Mouse (Mus musculus): ENCODE results near the gene Baiap2l1. TPM values are rescaled to one million over a fixed set of nuclear protein-coding genes. Genes with fewer than 3 reads are reported as not detected.

The Baiap2l1 gene
- polyA plus RNA-seq, 1 experiment = not detected

GRCm38 (mm10) chr5:144271772-144272171 lies 86.1 kb downstream of the Baiap2l1 start:
- no peak overlapping the region for H3K27ac ChIP-seq (ENCODE audit: insufficient read depth, low read depth, low read length)
- H3K4me1 ChIP-seq (ENCODE audit: control insufficient read depth, insufficient read depth, low read length) = no peaks in the 10 kb centered on the region
- 91% methylated on average over 5 of the region's 5 CpGs for WGBS
- TF ChIP-seq POLR2A (IDR thresholded peaks at IDR 0.05; ENCODE audit: insufficient read depth, low read depth, low read length) (no peak), CTCF (IDR thresholded peaks at IDR 0.05; ENCODE audit: insufficient read depth, low read depth, low read length) (no peak)
- H3K4me3 ChIP-seq (ENCODE audit: insufficient read depth, low read depth, low read length) = no peak overlapping the region

- Histone ChIP-seq H3K27ac (ENCODE audit: insufficient read depth, low read depth, low read length) (no peak overlapping the region), H3K4me1 (ENCODE audit: control insufficient read depth, insufficient read depth, low read length) (no peaks in the 10 kb centered on the region), H3K4me3 (ENCODE audit: insufficient read depth, low read depth, low read length) (no peak overlapping the region)
- no peak for TF ChIP-seq POLR2A (IDR thresholded peaks at IDR 0.05; ENCODE audit: insufficient read depth, low read depth, low read length)
- TF ChIP-seq CTCF (IDR thresholded peaks at IDR 0.05; ENCODE audit: insufficient read depth, low read depth, low read length) = no peak
- WGBS = 80% methylated on average over 3 of the region's 3 CpGs
Observed at GRCm38 (mm10) chr5:144271118-144271517, 86.8 kb downstream of the Baiap2l1 start.

DNA sequence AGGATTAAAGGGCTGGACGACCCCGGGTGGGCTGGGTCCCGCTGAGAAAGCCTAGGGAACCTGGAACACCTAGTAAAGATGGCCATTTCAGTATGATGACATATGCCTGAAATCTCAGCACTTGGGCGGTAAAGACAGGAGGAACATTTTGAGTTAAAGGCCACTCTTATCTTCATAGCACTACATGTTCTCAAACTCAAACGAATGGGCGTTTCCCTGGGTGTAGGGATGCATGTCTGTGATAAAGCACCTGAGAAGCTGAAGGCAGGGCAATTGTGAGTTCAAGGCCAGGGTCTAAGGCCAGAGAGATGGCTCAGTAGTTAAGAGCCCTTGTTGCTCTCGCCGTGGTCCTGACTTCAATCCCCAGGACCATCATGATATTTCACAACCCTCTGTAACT lies 87.5 kb downstream of the Baiap2l1 start:
- H3K4me1 ChIP-seq (ENCODE audit: control insufficient read depth, insufficient read depth, low read length) = no peaks in the 10 kb centered on the region
- TF ChIP-seq POLR2A (IDR thresholded peaks at IDR 0.05; ENCODE audit: insufficient read depth, low read depth, low read length) (no peak), CTCF (IDR thresholded peaks at IDR 0.05; ENCODE audit: insufficient read depth, low read depth, low read length) (no peak)
- H3K27ac ChIP-seq (ENCODE audit: insufficient read depth, low read depth, low read length) = no peak overlapping the region
- 97% methylated on average over 8 of the region's 8 CpGs for WGBS
- no peak overlapping the region for H3K4me3 ChIP-seq (ENCODE audit: insufficient read depth, low read depth, low read length)

DNA sequence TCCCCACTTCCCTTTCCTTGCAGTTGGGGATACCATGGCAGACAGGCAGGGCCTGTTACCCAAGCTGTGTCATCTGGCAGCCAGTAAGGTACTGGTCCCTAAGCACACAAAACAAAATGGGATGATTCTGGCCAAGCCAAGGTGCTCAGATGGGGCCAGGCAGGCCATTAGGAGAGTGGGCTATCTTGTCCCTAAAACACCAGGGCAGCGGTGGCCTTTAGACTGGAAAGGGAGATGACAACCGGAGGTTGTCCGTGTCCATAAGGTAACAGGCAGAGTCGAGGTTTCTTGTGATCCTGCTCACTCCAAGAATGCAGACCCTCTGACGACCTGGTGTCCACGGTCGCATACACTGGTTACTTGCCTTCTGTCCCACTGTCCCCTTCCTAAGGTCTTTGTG lies 88.0 kb downstream of the Baiap2l1 start:
- H3K4me3 ChIP-seq (ENCODE audit: insufficient read depth, low read depth, low read length) = no peak overlapping the region
- WGBS = 93% methylated on average over 7 of the region's 7 CpGs
- no peaks in the 10 kb centered on the region for H3K4me1 ChIP-seq (ENCODE audit: control insufficient read depth, insufficient read depth, low read length)
- TF ChIP-seq POLR2A (IDR thresholded peaks at IDR 0.05; ENCODE audit: insufficient read depth, low read depth, low read length) (no peak), CTCF (IDR thresholded peaks at IDR 0.05; ENCODE audit: insufficient read depth, low read depth, low read length) (no peak)
- H3K27ac ChIP-seq (ENCODE audit: insufficient read depth, low read depth, low read length) = no peak overlapping the region

- Histone ChIP-seq H3K27ac (ENCODE audit: insufficient read depth, low read depth, low read length) (no peak overlapping the region), H3K4me1 (ENCODE audit: control insufficient read depth, insufficient read depth, low read length) (peaks cover 10% of the 10 kb centered on the region), H3K4me3 (ENCODE audit: insufficient read depth, low read depth, low read length) (no peak overlapping the region)
- 62% methylated on average over 8 of the region's 8 CpGs for WGBS
- TF ChIP-seq CTCF (IDR thresholded peaks at IDR 0.05; ENCODE audit: insufficient read depth, low read depth, low read length) (no peak), POLR2A (IDR thresholded peaks at IDR 0.05; ENCODE audit: insufficient read depth, low read depth, low read length) (no peak)
Observed at GRCm38 (mm10) chr5:144267535-144268241, 90.2 kb downstream of the Baiap2l1 start.

GRCm38 (mm10) chr5:144263496-144263895 lies 94.4 kb downstream of the Baiap2l1 start:
- no peak overlapping the region for H3K27ac ChIP-seq (ENCODE audit: insufficient read depth, low read depth, low read length)
- peaks cover 38% of the 10 kb centered on the region for H3K4me1 ChIP-seq (ENCODE audit: control insufficient read depth, insufficient read depth, low read length)
- WGBS = 87% methylated on average over 13 of the region's 13 CpGs
- TF ChIP-seq POLR2A (IDR thresholded peaks at IDR 0.05; ENCODE audit: insufficient read depth, low read depth, low read length) = no peak
- TF ChIP-seq CTCF (IDR thresholded peaks at IDR 0.05; ENCODE audit: insufficient read depth, low read depth, low read length) = no peak
- no peak overlapping the region for H3K4me3 ChIP-seq (ENCODE audit: insufficient read depth, low read depth, low read length)

DNA sequence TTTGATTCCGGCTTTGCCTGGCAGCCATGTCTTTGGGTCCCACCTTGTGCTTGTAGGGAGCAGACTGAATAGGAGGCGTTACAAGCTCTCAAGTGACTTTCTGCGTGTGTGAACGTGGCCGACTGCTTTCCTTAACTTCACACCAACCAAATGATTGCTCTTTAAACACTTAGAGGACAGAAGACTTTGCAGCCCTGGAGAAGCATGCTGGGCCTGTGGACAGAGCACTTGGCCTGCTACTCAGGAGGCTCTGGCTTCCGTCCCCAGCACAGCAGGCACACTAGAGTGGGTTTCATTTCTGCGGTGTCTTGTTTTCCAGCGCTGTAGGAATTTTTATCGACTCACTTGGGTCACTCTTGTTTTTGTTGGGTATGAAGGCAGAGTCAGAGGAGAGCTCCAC lies 94.8 kb downstream of the Baiap2l1 start:
- TF ChIP-seq POLR2A (IDR thresholded peaks at IDR 0.05; ENCODE audit: insufficient read depth, low read depth, low read length) (no peak), CTCF (IDR thresholded peaks at IDR 0.05; ENCODE audit: insufficient read depth, low read depth, low read length) (no peak)
- Histone ChIP-seq H3K4me1 (ENCODE audit: control insufficient read depth, insufficient read depth, low read length) (peaks cover 42% of the 10 kb centered on the region), H3K27ac (ENCODE audit: insufficient read depth, low read depth, low read length) (no peak overlapping the region), H3K4me3 (ENCODE audit: insufficient read depth, low read depth, low read length) (no peak overlapping the region)
- 57% methylated on average over 9 of the region's 9 CpGs for WGBS

DNA sequence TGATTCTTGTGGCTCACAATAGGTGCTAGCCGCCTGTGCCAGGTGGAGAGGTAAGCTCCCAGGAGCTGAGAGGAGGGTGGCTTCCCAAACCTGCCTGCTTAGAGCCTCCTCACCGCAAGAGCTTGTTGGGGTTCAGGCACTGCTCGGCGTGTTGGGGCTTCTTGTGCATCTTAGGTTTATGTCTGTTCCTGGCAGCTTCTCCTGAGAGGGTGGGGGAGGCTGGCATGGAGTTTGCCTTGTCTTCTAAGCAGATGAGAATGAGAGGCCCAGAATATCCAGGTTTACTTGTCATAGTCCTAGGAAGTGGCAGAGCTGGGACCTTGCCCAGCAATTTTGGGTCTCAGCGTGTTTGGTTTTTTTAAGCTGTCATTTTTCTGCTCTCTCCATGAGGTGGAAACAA lies 96.1 kb downstream of the Baiap2l1 start:
- TF ChIP-seq CTCF (IDR thresholded peaks at IDR 0.05; ENCODE audit: insufficient read depth, low read depth, low read length) (no peak), POLR2A (IDR thresholded peaks at IDR 0.05; ENCODE audit: insufficient read depth, low read depth, low read length) (no peak)
- WGBS = 83% methylated on average over 5 of the region's 5 CpGs
- Histone ChIP-seq H3K4me3 (ENCODE audit: insufficient read depth, low read depth, low read length) (no peak overlapping the region), H3K4me1 (ENCODE audit: control insufficient read depth, insufficient read depth, low read length) (peaks cover 54% of the 10 kb centered on the region), H3K27ac (ENCODE audit: insufficient read depth, low read depth, low read length) (no peak overlapping the region)

DNA sequence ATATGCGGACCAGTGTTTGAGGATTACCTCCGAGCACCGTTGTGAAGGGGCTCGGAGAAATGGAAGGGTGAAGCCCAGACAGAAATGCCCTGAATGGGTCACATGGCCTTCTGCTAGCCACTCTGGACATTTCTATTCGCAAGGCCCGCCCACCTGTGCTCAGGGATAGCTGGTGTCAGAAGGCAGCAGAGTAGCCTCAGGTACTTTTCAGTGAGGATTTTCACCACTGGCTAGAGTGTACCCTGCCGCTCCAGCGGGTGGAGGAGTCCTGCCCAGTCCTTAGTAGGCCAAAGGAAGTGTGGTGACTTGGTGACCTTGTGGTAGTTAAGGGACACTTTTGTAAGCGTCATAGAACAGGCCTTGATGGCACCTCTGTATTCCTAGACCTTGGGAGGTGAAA lies 96.6 kb downstream of the Baiap2l1 start:
- 83% methylated on average over 9 of the region's 9 CpGs for WGBS
- H3K27ac ChIP-seq (ENCODE audit: insufficient read depth, low read depth, low read length) = no peak overlapping the region
- no peak overlapping the region for H3K4me3 ChIP-seq (ENCODE audit: insufficient read depth, low read depth, low read length)
- H3K4me1 ChIP-seq (ENCODE audit: control insufficient read depth, insufficient read depth, low read length) = peaks cover 59% of the 10 kb centered on the region
- TF ChIP-seq POLR2A (IDR thresholded peaks at IDR 0.05; ENCODE audit: insufficient read depth, low read depth, low read length) (no peak), CTCF (IDR thresholded peaks at IDR 0.05; ENCODE audit: insufficient read depth, low read depth, low read length) (no peak)

Measured in olfactory bulb, adult 2 months (tissue).